Mouse (Mus musculus): ENCODE measurements around the gene Frzb. TPM values are rescaled to one million over a fixed set of nuclear protein-coding genes. Genes with fewer than 3 reads are reported as not detected.

Gene Frzb
- 6.0 TPM for polyA plus RNA-seq (2015; fragmentation: Illumina TruSeq; extraction: RNeasy Lipid Tissue Mini Kit (QIAGEN cat#74804); ENCODE audit: insufficient read depth, low read depth, low replicate concordance)

GRCm38 (mm10) chr2:80447291-80447791 is at the start of gene Frzb:
Frzb (minus strand) TSS chr2:80447625.

Other genes starting within 250 kb of the Frzb start
- gene Prdx6b, start 155.2 kb downstream of the Frzb start, polyA plus RNA-seq (2015; fragmentation: Illumina TruSeq; extraction: RNeasy Lipid Tissue Mini Kit (QIAGEN cat#74804); ENCODE audit: insufficient read depth, low read depth, low replicate concordance) = not detected
- 14.5 TPM for gene Dnajc10, start 132.2 kb downstream of the Frzb start, polyA plus RNA-seq (2015; fragmentation: Illumina TruSeq; extraction: RNeasy Lipid Tissue Mini Kit (QIAGEN cat#74804); ENCODE audit: insufficient read depth, low read depth, low replicate concordance)
- 22.1 TPM for gene Nckap1, start 133.8 kb upstream of the Frzb start, polyA plus RNA-seq (2015; fragmentation: Illumina TruSeq; extraction: RNeasy Lipid Tissue Mini Kit (QIAGEN cat#74804); ENCODE audit: insufficient read depth, low read depth, low replicate concordance)
- 1.4 TPM for gene Dusp19, start 169.4 kb upstream of the Frzb start, polyA plus RNA-seq (2015; fragmentation: Illumina TruSeq; extraction: RNeasy Lipid Tissue Mini Kit (QIAGEN cat#74804); ENCODE audit: insufficient read depth, low read depth, low replicate concordance)
- 4.0 TPM for gene Nup35, start 169.6 kb upstream of the Frzb start, polyA plus RNA-seq (2015; fragmentation: Illumina TruSeq; extraction: RNeasy Lipid Tissue Mini Kit (QIAGEN cat#74804); ENCODE audit: insufficient read depth, low read depth, low replicate concordance)